Mouse (Mus musculus): ENCODE data around the gene Gm45021. TPM values are rescaled to one million over a fixed set of nuclear protein-coding genes. Genes with fewer than 3 reads are reported as not detected.

Gm45021 gene
- polyA plus RNA-seq, 1 experiment from 2014 or later, result not detected

GRCm38 (mm10) chr6:48623460-48623859 lies 34.0 kb downstream of the Gm45021 start:
- no peaks in the 10 kb centered on the region for H3K9me3 ChIP-seq (ENCODE audit: control insufficient read depth, low read length)
- no peak overlapping the region for H3K4me3 ChIP-seq (ENCODE audit: low read length)
- peaks cover 16% of the 10 kb centered on the region for H3K36me3 ChIP-seq (ENCODE audit: control insufficient read depth, insufficient read depth, low read length)
- no peak overlapping the region for H3K4me2 ChIP-seq (ENCODE audit: low read depth, low read length)
- peaks cover 10% of the 10 kb centered on the region; the same call in 1 of the 2 replicates for H3K27me3 ChIP-seq (replicated peaks; ENCODE audit: control insufficient read depth, insufficient read depth, low read length)
- no peak overlapping the region for H3K9ac ChIP-seq (ENCODE audit: low read depth, low read length)
- no peak overlapping the region for H3K27ac ChIP-seq (ENCODE audit: low read length)
- 39% methylated on average over 1 of the region's 1 CpGs for WGBS
- H3K4me1 ChIP-seq (ENCODE audit: control insufficient read depth, insufficient read depth, low read length), result peaks cover 10% of the 10 kb centered on the region; the same call in 1 of the 2 replicates
- no peak for ATAC-seq

- peak within 1 kb of the TSS; percentile 88 for H3K4me2 ChIP-seq (ENCODE audit: low read depth, low read length)
- H3K4me1 ChIP-seq (ENCODE audit: control insufficient read depth, insufficient read depth, low read length), result peaks cover 17% of the 10 kb centered on the region
- H3K27ac ChIP-seq (ENCODE audit: low read length), result no peak within 1 kb of the TSS
- no peaks in the 10 kb centered on the region for H3K9me3 ChIP-seq (ENCODE audit: control insufficient read depth, low read length)
- peaks cover 19% of the 10 kb centered on the region for H3K27me3 ChIP-seq (replicated peaks; ENCODE audit: control insufficient read depth, insufficient read depth, low read length)
- no peaks in the 10 kb centered on the region for H3K36me3 ChIP-seq (ENCODE audit: control insufficient read depth, insufficient read depth, low read length)
- H3K4me3 ChIP-seq (ENCODE audit: low read length), result peak within 1 kb of the TSS; percentile 56
- ATAC-seq, result no peak
- 40% methylated on average over 8 of the region's 8 CpGs for WGBS
- H3K9ac ChIP-seq (ENCODE audit: low read depth, low read length), result peak within 1 kb of the TSS; percentile 70
Measured at GRCm38 (mm10) chr6:48626464-48626863, 37.1 kb downstream of the Gm45021 start, which contains the start of gene AI854703. Gene AI854703, plus strand, starts transcription at chr6:48626764.

GRCm38 (mm10) chr6:48626984-48627383 lies 37.6 kb downstream of the Gm45021 start:
- ATAC-seq, result peak; percentile 54
- H3K9me3 ChIP-seq (ENCODE audit: control insufficient read depth, low read length), result no peaks in the 10 kb centered on the region
- H3K4me3 ChIP-seq (ENCODE audit: low read length), result peak overlapping the region; percentile 56
- peak overlapping the region; percentile 70 for H3K9ac ChIP-seq (ENCODE audit: low read depth, low read length)
- no peak overlapping the region for H3K27ac ChIP-seq (ENCODE audit: low read length)
- H3K36me3 ChIP-seq (ENCODE audit: control insufficient read depth, insufficient read depth, low read length), result no peaks in the 10 kb centered on the region
- under 1% methylated on average over 32 of the region's 32 CpGs for WGBS
- peaks cover 19% of the 10 kb centered on the region for H3K27me3 ChIP-seq (replicated peaks; ENCODE audit: control insufficient read depth, insufficient read depth, low read length)
- peaks cover 17% of the 10 kb centered on the region for H3K4me1 ChIP-seq (ENCODE audit: control insufficient read depth, insufficient read depth, low read length)
- peak overlapping the region; percentile 88 for H3K4me2 ChIP-seq (ENCODE audit: low read depth, low read length)

- H3K4me2 ChIP-seq (ENCODE audit: low read depth, low read length), result peak overlapping the region; percentile 88
- H3K36me3 ChIP-seq (ENCODE audit: control insufficient read depth, insufficient read depth, low read length), result no peaks in the 10 kb centered on the region
- H3K27me3 ChIP-seq (replicated peaks; ENCODE audit: control insufficient read depth, insufficient read depth, low read length), result peaks cover 19% of the 10 kb centered on the region
- peak overlapping the region; percentile 70 for H3K9ac ChIP-seq (ENCODE audit: low read depth, low read length)
- H3K4me1 ChIP-seq (ENCODE audit: control insufficient read depth, insufficient read depth, low read length), result peaks cover 17% of the 10 kb centered on the region
- 5% methylated on average over 7 of the region's 7 CpGs for WGBS
- H3K27ac ChIP-seq (ENCODE audit: low read length), result no peak overlapping the region
- ATAC-seq, result no peak
- H3K9me3 ChIP-seq (ENCODE audit: control insufficient read depth, low read length), result no peaks in the 10 kb centered on the region
- H3K4me3 ChIP-seq (ENCODE audit: low read length), result peak overlapping the region; percentile 56
Measured at GRCm38 (mm10) chr6:48627511-48627924, 38.1 kb downstream of the Gm45021 start.

GRCm38 (mm10) chr6:48628377-48628776 lies 39.0 kb downstream of the Gm45021 start:
- WGBS, result 64% methylated on average over 3 of the region's 3 CpGs
- no peak for ATAC-seq
- Histone ChIP-seq H3K27ac (ENCODE audit: low read length) (no peak overlapping the region), H3K36me3 (ENCODE audit: control insufficient read depth, insufficient read depth, low read length) (no peaks in the 10 kb centered on the region), H3K27me3 (replicated peaks; ENCODE audit: control insufficient read depth, insufficient read depth, low read length) (peaks cover 19% of the 10 kb centered on the region), H3K4me2 (ENCODE audit: low read depth, low read length) (no peak overlapping the region), H3K4me3 (ENCODE audit: low read length) (no peak overlapping the region), H3K9me3 (ENCODE audit: control insufficient read depth, low read length) (no peaks in the 10 kb centered on the region), H3K4me1 (ENCODE audit: control insufficient read depth, insufficient read depth, low read length) (peaks cover 17% of the 10 kb centered on the region), H3K9ac (ENCODE audit: low read depth, low read length) (no peak overlapping the region)

GRCm38 (mm10) chr6:48628808-48629660 lies 39.6 kb downstream of the Gm45021 start:
- Histone ChIP-seq H3K27ac (ENCODE audit: low read length) (no peak overlapping the region), H3K4me3 (ENCODE audit: low read length) (peak overlapping the region; percentile 52), H3K4me1 (ENCODE audit: control insufficient read depth, insufficient read depth, low read length) (peaks cover 17% of the 10 kb centered on the region), H3K9ac (ENCODE audit: low read depth, low read length) (peak overlapping the region; percentile 58), H3K9me3 (ENCODE audit: control insufficient read depth, low read length) (no peaks in the 10 kb centered on the region), H3K27me3 (replicated peaks; ENCODE audit: control insufficient read depth, insufficient read depth, low read length) (peaks cover 19% of the 10 kb centered on the region), H3K4me2 (ENCODE audit: low read depth, low read length) (peak overlapping the region; percentile 93), H3K36me3 (ENCODE audit: control insufficient read depth, insufficient read depth, low read length) (no peaks in the 10 kb centered on the region)
- WGBS, result 4% methylated on average over 54 of the region's 54 CpGs
- ATAC-seq, result peak; percentile 34; the same call in 1 of the 2 replicates

- H3K27ac ChIP-seq (ENCODE audit: low read length), result no peak overlapping the region
- no peaks in the 10 kb centered on the region for H3K9me3 ChIP-seq (ENCODE audit: control insufficient read depth, low read length)
- no peaks in the 10 kb centered on the region for H3K36me3 ChIP-seq (ENCODE audit: control insufficient read depth, insufficient read depth, low read length)
- ATAC-seq, result peak; percentile 32; the same call in 1 of the 2 replicates
- H3K4me2 ChIP-seq (ENCODE audit: low read depth, low read length), result peak overlapping the region; percentile 93
- H3K27me3 ChIP-seq (replicated peaks; ENCODE audit: control insufficient read depth, insufficient read depth, low read length), result peaks cover 19% of the 10 kb centered on the region
- peak overlapping the region; percentile 58 for H3K9ac ChIP-seq (ENCODE audit: low read depth, low read length)
- H3K4me1 ChIP-seq (ENCODE audit: control insufficient read depth, insufficient read depth, low read length), result peaks cover 17% of the 10 kb centered on the region
- H3K4me3 ChIP-seq (ENCODE audit: low read length), result peak overlapping the region; percentile 52
- WGBS, result 12% methylated on average over 13 of the region's 13 CpGs
Measured at GRCm38 (mm10) chr6:48629661-48630034, 40.2 kb downstream of the Gm45021 start.

GRCm38 (mm10) chr6:48630831-48631230 lies 41.4 kb downstream of the Gm45021 start:
- Histone ChIP-seq H3K4me3 (ENCODE audit: low read length) (no peak overlapping the region), H3K4me2 (ENCODE audit: low read depth, low read length) (no peak overlapping the region), H3K4me1 (ENCODE audit: control insufficient read depth, insufficient read depth, low read length) (peaks cover 17% of the 10 kb centered on the region), H3K9me3 (ENCODE audit: control insufficient read depth, low read length) (no peaks in the 10 kb centered on the region), H3K9ac (ENCODE audit: low read depth, low read length) (no peak overlapping the region), H3K36me3 (ENCODE audit: control insufficient read depth, insufficient read depth, low read length) (no peaks in the 10 kb centered on the region), H3K27me3 (replicated peaks; ENCODE audit: control insufficient read depth, insufficient read depth, low read length) (peaks cover 19% of the 10 kb centered on the region), H3K27ac (ENCODE audit: low read length) (no peak overlapping the region)
- ATAC-seq, result no peak
- WGBS, result 88% methylated on average over 8 of the region's 8 CpGs

GRCm38 (mm10) chr6:48635105-48635504 lies 45.7 kb downstream of the Gm45021 start:
- Histone ChIP-seq H3K27ac (ENCODE audit: low read length) (no peak overlapping the region), H3K36me3 (ENCODE audit: control insufficient read depth, insufficient read depth, low read length) (no peaks in the 10 kb centered on the region), H3K9me3 (ENCODE audit: control insufficient read depth, low read length) (no peaks in the 10 kb centered on the region), H3K4me3 (ENCODE audit: low read length) (no peak overlapping the region), H3K4me1 (ENCODE audit: control insufficient read depth, insufficient read depth, low read length) (no peaks in the 10 kb centered on the region), H3K27me3 (replicated peaks; ENCODE audit: control insufficient read depth, insufficient read depth, low read length) (no peaks in the 10 kb centered on the region), H3K9ac (ENCODE audit: low read depth, low read length) (no peak overlapping the region), H3K4me2 (ENCODE audit: low read depth, low read length) (no peak overlapping the region)
- 81% methylated on average over 2 of the region's 2 CpGs for WGBS
- ATAC-seq, result no peak
